Mouse (Mus musculus) midbrain, postnatal 0 days (tissue): ENCODE results near the gene Slc25a47. TPM values are rescaled to one million over a fixed set of nuclear protein-coding genes. Genes with fewer than 3 reads are reported as not detected.

ENCODE experiments used
- ATAC-seq: fragments of 200-750 bp; cut with Nextera tagmentation; 2 replicates; pipeline ENCODE4 v1.8.0; 2017; ENCODE audit warnings: moderate number of reproducible peaks, mild to moderate bottlenecking, moderate TSS enrichment, moderate library complexity; ENCODE audit not compliant: low FRiP score
- DNase-seq: peaks from one replicate; pipeline ENCODE4 v3.0.0-alpha.2; 2015; ENCODE audit warnings: low spot score
- H3K27ac ChIP-seq: fragments of 300-500 bp; sonication (generic); 2 replicates; pipeline ENCODE4 v1.5.1; 2014; ENCODE audit warnings: low read depth, mild to moderate bottlenecking, low read length, mixed read lengths
- H3K27me3 ChIP-seq: fragments of 300-500 bp; sonication (generic); 2 replicates; pipeline ENCODE4 v1.6.1; 2014; ENCODE audit warnings: low read length, control low read depth, mixed read lengths; ENCODE audit not compliant: insufficient read depth
- H3K36me3 ChIP-seq: fragments of 300-500 bp; sonication (generic); 2 replicates; pipeline ENCODE4 v1.6.1; 2014; ENCODE audit warnings: low read length, control low read depth, mixed read lengths; ENCODE audit not compliant: insufficient read depth
- H3K4me1 ChIP-seq: fragments of 300-500 bp; sonication (generic); 2 replicates; pipeline ENCODE4 v1.6.1; 2014; ENCODE audit warnings: mild to moderate bottlenecking, control low read depth, antibody characterized with exemption, low read length, mixed read lengths; ENCODE audit not compliant: insufficient read depth
- H3K4me2 ChIP-seq: fragments of 300-500 bp; sonication (generic); 2 replicates; pipeline ENCODE4 v1.6.1; 2014; ENCODE audit warnings: low read depth, mild to moderate bottlenecking, low read length, mixed read lengths; ENCODE audit not compliant: poor library complexity, severe bottlenecking
- H3K4me3 ChIP-seq: fragments of 300-500 bp; sonication (generic); 2 replicates; pipeline ENCODE4 v1.5.1; 2014; ENCODE audit warnings: low read depth, mild to moderate bottlenecking, low read length, moderate library complexity
- H3K9ac ChIP-seq: fragments of 300-500 bp; sonication (generic); replicated peaks from 2 replicates; pipeline ENCODE4 v1.6.1; 2014; ENCODE audit warnings: mild to moderate bottlenecking, low read length, moderate library complexity, mixed read lengths; ENCODE audit not compliant: poor library complexity, severe bottlenecking
- H3K9me3 ChIP-seq: fragments of 300-500 bp; sonication (generic); 2 replicates; pipeline ENCODE4 v1.6.1; 2016; ENCODE audit warnings: low read length, control low read depth
- CTCF ChIP-seq: IDR thresholded peaks from 2 replicates; pipeline ENCODE4 v1.5.1; 2016; ENCODE audit warnings: antibody characterized with exemption, mild to moderate bottlenecking
- WGBS: fragments of 180-500 bp; shearing (Covaris S2); extraction: QIAGEN DNeasy Blood & Tissue Kit; methylation state at CpG from one replicate; pipeline ENCODE4 v1.1.7; 2014; 5-methylcytosine and 5-hydroxymethylcytosine counted together
- polyA plus RNA-seq: library from polyadenylated mRNA; unstranded; fragments of >200 nt; fragmentation: Nextera tagmentation; extraction: Ambion mirVana; gene quantifications from 2 replicates; pipeline ENCODE4 v1.2.1, GENCODE M21; 2015
- total RNA-seq: library from RNA; depleted of rRNA; stranded (reverse); fragments of >200 nt; gene quantifications from 2 replicates; pipeline ENCODE4 v1.2.3, GENCODE M21; 2014

Slc25a47 gene
- total and polyA plus RNA-seq, 2 experiments from 2014 or later: 5.9 to 13.2 TPM

GRCm38 (mm10) chr12:108856186-108856585 is 20.3 kb downstream of the Slc25a47 start:
- TF ChIP-seq CTCF: no peak

GRCm38 (mm10) chr12:108857109-108857508 is 21.3 kb downstream of the Slc25a47 start:
- TF ChIP-seq CTCF: no peak
- H3K9ac ChIP-seq: no peak overlapping the region
- DNase-seq (no peak), ATAC-seq (no peak)
- 82% methylated on average over 7 of the region's 7 CpGs for WGBS
- H3K4me2 ChIP-seq: no peak overlapping the region
- no peak overlapping the region for H3K4me3 ChIP-seq
- H3K9me3 ChIP-seq: no peaks in the 10 kb centered on the region
- H3K4me1 ChIP-seq: no peaks in the 10 kb centered on the region
- H3K27me3 ChIP-seq: no peaks in the 10 kb centered on the region
- peaks cover 20% of the 10 kb centered on the region for H3K36me3 ChIP-seq
- no peak overlapping the region for H3K27ac ChIP-seq

More at GRCm38 (mm10) chr12:108856186-108856585, 20.3 kb downstream of the Slc25a47 start:
- Histone ChIP-seq H3K27ac (no peak overlapping the region), H3K4me3 (no peak overlapping the region), H3K4me1 (no peaks in the 10 kb centered on the region), H3K9me3 (no peaks in the 10 kb centered on the region), H3K36me3 (peaks cover 11% of the 10 kb centered on the region), H3K4me2 (no peak overlapping the region), H3K9ac (no peak overlapping the region), H3K27me3 (no peaks in the 10 kb centered on the region)
- DNase-seq: no peak
- WGBS: 86% methylated on average over 8 of the region's 8 CpGs
- ATAC-seq: no peak

- Histone ChIP-seq H3K4me3 (no peak overlapping the region), H3K27me3 (no peaks in the 10 kb centered on the region), H3K4me2 (no peak overlapping the region), H3K9ac (no peak overlapping the region), H3K27ac (no peak overlapping the region), H3K9me3 (no peaks in the 10 kb centered on the region), H3K4me1 (no peaks in the 10 kb centered on the region), H3K36me3 (peaks cover 26% of the 10 kb centered on the region)
- WGBS: 92% methylated on average over 7 of the region's 7 CpGs
- ATAC-seq (no peak), DNase-seq (no peak)
- TF ChIP-seq CTCF: no peak
Measured at GRCm38 (mm10) chr12:108857589-108858184, 21.8 kb downstream of the Slc25a47 start.

- Histone ChIP-seq H3K4me3 (no peak overlapping the region), H3K4me1 (no peaks in the 10 kb centered on the region), H3K27me3 (no peaks in the 10 kb centered on the region), H3K9ac (no peak overlapping the region), H3K36me3 (peaks cover 33% of the 10 kb centered on the region), H3K27ac (no peak overlapping the region), H3K9me3 (no peaks in the 10 kb centered on the region), H3K4me2 (no peak overlapping the region)
- 84% methylated on average over 5 of the region's 5 CpGs for WGBS
- DNase-seq (no peak), ATAC-seq (no peak)
- no peak for TF ChIP-seq CTCF
Measured at GRCm38 (mm10) chr12:108858486-108858885, 22.6 kb downstream of the Slc25a47 start.

GRCm38 (mm10) chr12:108865007-108865494 is 29.2 kb downstream of the Slc25a47 start:
- DNase-seq (no peak), ATAC-seq (no peak)
- Histone ChIP-seq H3K9me3 (no peaks in the 10 kb centered on the region), H3K4me3 (no peak overlapping the region), H3K9ac (no peak overlapping the region), H3K4me2 (no peak overlapping the region), H3K4me1 (no peaks in the 10 kb centered on the region), H3K27ac (no peak overlapping the region), H3K36me3 (peaks cover 84% of the 10 kb centered on the region), H3K27me3 (no peaks in the 10 kb centered on the region)
- TF ChIP-seq CTCF: no peak
- 93% methylated on average over 6 of the region's 6 CpGs for WGBS

DNA sequence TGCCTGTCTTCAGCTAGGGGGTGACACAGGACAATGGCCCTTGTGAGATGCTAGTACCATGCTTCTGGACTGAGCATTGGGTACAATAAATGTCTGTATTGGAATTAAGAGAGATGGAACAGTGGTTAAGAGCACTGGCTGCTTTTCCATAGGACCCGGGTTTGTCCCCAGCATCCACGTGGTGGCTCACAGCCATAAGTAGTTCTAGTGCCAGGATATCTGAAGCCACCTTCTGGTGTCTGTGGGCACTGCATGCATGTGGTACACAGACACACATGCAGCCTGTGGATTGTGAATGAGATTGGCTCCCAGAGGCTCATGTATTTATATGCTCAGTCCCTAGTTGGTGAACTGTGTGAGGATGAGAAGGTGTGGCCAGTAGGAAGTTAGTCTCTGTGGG is 33.7 kb downstream of the Slc25a47 start:
- Histone ChIP-seq H3K36me3 (peaks cover 79% of the 10 kb centered on the region), H3K27me3 (no peaks in the 10 kb centered on the region), H3K9ac (no peak overlapping the region), H3K4me3 (no peak overlapping the region), H3K4me2 (no peak overlapping the region), H3K4me1 (no peaks in the 10 kb centered on the region), H3K27ac (no peak overlapping the region), H3K9me3 (no peaks in the 10 kb centered on the region)
- peak; percentile 12 for DNase-seq
- 68% methylated on average over 2 of the region's 2 CpGs for WGBS
- TF ChIP-seq CTCF: peak; percentile 44
- ATAC-seq: no peak
